Mouse (Mus musculus) cerebellum, adult 18-20 months (tissue): ENCODE results near the gene Tcte1.

Experiments used
- DNase-seq, 2 experiments: peaks; one replicate each; pipeline ENCODE4 v3.0.0; 2021

Tcte1 gene

DNA sequence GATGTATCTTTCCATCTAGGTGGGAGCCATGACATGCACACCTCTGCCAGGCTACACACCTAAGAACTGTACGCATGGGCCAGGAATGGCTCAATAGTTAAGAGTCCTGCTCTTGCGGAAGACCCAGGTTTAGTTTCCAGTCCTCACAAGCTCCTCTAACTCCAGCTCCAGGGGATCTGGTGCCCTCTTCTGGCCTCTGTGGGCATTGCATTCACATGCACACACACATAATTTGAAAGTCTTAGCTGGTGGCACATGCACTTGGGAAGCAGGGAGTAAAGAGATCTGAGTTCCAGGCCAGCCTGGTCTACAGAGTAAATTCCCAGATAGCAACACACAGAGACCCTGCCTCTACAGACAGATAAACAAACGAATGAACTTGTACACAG, 63.2 kb downstream of the Tcte1 start:
- DNase-seq: peak in 1 of 2 experiments; percentile 29

DNA sequence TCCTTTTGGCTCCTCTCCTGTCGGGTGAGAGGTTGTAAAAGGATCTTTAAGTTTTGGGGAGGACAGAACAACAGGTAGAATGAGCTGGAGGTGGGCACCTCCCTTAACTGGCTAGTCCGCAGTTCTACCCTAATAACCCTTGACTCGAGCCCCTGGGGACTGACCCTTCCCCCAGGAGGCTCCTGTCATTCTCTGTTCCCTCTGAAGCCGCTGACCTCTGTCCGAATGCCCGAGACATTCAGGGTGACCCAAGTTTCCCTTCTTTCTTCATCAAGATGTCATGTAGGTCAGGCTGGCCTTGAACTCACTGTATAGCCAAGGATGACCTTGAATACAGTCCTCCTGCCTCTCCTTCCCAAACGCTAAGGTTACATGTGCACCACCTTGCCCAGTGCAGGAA, 65.1 kb downstream of the Tcte1 start:
- DNase-seq: peak in 1 of 2 experiments; percentile 2

DNA sequence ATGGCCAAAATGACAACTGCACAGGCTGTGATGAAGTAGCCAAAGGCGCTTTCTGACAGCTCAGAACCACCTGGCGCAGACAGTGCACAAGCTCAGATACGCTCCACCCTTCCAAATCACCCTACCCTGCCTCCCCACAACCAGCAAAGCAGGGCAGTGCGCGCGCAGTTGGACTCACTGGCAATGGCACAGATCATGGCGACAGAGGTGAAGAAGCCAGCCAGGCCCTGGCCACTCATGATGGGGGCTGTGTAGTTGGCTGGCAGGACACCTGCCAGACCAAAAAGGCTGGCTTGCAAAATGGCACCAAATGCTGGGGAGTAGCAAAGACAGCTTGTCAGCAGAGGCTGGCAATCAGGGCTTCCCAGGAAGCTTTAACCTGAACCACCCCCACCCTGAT, 66.0 kb downstream of the Tcte1 start:
- DNase-seq: peak; percentile 52 to 54

DNA sequence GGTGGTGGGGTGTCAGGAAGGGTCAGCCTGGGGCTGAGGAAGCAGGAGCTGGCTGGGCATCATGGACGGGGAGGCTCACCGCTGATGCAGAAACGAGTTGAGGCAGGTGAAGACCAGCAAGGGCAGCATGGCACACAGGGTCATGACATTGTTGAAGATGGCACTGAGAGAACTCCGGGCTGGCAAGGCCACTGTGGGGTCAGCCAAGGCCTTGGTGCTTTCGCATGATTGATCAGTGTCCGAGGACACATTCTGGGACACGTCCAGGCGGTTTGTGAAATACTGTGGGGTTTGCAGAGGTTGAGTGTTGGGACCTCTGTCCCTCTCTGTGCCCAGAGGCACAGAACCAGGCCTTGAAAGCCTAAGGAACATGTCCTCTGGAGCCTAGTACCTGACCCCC, 66.6 kb downstream of the Tcte1 start:
- DNase-seq: peak in 1 of 2 experiments; percentile 22

DNA sequence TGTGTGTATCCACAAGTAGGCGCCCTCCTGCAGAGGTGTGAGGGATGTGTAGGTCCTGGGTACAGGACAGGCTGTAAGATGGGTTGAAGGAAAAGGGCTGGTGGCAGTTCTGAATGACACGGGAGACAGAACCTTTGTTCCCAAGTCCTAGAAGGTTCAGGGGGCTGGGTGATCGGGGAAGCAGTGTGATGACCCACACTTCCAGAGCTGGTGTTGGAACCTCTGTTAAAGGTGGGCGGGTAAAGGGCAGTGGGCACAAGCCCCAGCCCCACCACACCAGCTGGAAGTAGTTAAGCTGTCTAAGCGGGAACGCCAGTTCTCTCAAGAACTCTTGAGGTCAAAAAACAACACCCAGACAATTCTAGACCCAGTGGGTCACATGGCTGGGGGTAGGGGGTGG, 67.2 kb downstream of the Tcte1 start:
- peak in 1 of 2 experiments; percentile 6 for DNase-seq

DNA sequence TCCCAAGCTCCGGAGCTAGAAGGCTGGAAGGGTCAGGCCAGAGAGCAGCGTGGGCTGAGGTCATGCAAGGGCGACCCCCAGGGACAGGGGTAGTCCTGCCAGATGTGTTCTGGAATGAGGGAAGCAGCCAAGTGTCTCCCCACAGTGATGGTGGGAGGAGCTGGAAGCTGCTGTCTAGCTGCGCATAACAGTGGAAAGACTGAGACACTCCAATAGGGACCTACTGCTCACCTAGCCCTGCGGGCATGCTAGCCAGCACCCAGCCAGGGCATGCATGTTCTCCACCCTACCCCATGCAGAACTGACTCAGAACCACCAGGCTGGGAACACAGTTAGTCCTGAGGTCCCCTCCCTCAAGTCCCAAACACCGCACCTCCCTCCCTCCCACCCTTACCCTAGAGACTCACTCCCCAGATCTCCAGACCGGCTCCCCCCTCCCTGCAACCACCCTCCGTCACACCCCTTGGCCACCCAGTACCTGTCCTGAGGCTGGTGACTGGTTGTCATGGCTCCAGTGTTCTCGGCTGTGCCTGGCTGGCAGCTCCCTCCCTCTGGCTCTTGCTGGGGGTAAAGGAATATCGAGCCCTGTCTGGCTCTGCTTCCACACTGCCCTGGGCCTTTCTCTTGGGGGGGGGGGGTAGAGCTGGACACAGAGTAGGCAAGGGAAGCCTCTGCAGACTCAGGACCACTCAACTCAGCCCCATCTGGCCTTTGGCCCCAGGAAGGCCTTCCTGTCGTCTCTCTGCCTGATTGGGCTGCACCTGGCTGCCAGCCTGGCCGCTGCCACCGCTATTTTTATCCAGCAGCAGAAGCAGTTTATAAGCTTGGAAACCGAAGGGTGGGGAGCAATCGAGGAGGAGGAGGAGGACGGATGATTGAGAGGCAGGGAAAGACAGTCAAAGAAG, 68.7 kb downstream of the Tcte1 start:
- DNase-seq: peak; percentile 59 to 61
